Mouse (Mus musculus) liver, postnatal 0 days (tissue): Measurements from ENCODE around the gene Fank1.

Experiments used
- CTCF ChIP-seq: sonication (generic); IDR thresholded peaks from 2 replicates; pipeline ENCODE4 v1.5.1; 2016; ENCODE audit warnings: antibody characterized with exemption, low read depth
- EP300 ChIP-seq: IDR thresholded peaks from 2 replicates; pipeline ENCODE4 v1.6.1; 2016; ENCODE audit warnings: antibody characterized with exemption, low read depth, mild to moderate bottlenecking

- no peak for TF ChIP-seq CTCF
- no peak for TF ChIP-seq EP300
Measured at GRCm38 (mm10) chr7:133862723-133863122, 86.1 kb downstream of the Fank1 start.
